Mouse (Mus musculus) cerebellum, adult 11 months (tissue): Measurements from ENCODE around the gene Fam129b.
A peak's percentile ranks its signal among the peaks of the same experiment; 100 is the strongest.

ENCODE experiments used
- DNase-seq: peaks from one replicate; pipeline ENCODE4 v3.0.0; 2022

The Fam129b gene

DNA sequence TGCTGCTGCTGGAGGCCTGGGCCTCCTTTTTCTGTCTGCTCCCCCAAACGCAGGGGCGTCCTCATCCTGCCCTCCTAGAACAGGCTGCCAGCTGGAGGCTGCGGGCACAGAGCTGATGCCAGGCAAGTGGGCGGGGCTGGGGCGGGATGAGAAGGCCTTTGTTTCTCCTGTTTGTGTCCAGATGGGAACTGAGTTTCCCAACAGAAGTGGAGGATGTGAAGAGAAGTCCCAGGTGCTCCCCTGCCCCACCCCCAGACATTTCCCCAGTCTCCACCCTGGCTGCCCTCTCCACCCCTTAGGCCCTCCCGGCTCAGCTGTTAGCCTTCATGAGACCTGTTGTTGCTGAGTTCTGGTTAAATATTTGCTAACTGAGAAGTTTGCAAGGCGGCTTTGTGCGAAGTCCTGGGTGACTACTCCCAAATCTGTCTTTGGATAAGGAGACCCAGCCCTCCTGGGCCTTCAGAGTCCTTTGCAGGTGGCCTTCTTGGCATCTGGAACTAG lies 19.7 kb downstream of the Fam129b start:
- DNase-seq = no peak

DNA sequence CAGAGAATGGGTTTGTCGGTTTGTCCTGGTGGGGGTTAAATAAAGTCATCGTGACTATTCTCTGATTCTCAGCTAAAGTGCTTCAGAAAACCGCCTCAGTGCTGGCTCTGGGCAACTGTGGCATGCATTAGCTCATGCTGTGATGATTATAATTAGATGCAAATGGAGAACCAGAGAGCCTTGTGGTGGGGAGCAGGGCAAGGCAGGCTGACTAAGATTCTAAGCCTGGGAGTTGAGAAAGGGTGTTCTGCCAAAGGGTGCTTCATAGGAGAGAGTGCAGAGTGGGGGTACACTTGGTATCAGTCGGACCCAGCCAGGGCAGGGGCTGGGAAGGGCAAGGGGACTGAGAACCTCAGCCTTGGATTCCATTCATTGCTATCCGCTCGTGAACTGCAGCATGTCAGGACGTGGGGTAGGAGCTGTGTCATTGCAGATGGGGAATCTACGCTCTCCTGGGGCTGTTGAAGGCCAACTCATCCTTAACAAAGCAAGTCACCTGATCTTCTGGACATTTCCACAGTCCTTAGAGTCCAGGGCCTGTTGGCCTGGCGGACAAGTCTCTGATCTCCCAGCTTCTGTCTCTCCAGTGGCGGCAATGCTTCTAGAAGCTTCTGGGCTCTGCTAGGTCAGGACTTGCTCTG lies 20.7 kb downstream of the Fam129b start:
- DNase-seq = no peak

DNA sequence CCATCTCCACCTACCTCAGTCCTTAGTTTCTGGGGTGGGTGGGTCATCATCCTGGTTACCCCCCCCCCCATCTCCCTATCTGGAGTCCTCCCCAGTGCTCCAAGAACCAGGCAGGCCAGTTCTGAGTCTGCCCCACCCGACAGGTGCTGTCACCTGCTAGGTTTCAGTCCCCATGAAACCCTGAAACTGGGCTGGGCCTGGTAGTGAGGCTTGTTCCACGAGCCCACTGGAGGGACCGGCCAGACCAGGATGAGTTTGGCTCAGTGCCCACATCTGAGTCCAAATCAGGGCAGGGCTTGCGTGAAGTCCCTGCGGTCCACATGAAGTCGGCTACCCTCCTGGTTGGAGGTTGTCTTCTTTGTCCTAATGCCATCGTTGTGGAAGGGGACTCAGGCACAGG lies 23.1 kb downstream of the Fam129b start:
- DNase-seq = no peak

DNA sequence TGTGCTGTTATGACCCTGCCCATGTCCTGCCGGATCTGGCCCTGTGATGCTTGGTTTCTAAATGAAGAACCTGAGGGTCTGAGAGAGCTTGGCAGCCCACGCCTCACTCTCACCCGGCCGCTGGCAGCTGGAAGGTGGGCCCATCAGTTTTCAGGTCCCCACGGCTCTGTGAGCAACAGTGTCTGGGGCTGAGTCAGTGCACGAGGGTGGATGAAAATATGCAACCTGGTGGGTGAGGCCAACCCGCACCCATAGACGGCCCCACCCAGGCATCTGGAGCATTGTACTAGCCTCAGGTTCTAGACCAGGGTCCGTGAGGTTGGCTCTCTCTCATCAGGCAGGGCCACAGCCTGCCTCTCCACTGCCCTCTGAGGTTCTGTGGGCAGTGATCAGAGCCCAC lies 26.2 kb downstream of the Fam129b start:
- DNase-seq = no peak

DNA sequence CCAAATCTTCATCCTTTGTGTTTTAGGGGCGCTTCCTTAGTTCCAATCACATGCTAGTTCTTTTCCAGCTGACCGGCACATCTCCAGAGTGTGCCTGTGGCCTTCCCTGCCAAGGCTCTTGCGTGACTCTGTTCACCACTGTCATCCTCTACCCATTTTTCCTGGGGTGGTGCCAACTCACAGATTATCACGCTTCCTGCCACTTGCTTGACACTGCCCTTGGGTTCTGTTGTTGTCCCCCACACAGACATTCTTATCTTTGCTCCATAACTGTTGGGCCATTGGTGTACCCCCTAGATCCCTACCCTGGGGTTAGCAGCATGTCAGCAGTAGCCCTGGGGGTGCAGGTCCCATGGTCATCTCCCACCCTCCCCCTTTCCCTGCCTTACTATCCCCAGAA lies 27.6 kb downstream of the Fam129b start:
- DNase-seq = no peak

DNA sequence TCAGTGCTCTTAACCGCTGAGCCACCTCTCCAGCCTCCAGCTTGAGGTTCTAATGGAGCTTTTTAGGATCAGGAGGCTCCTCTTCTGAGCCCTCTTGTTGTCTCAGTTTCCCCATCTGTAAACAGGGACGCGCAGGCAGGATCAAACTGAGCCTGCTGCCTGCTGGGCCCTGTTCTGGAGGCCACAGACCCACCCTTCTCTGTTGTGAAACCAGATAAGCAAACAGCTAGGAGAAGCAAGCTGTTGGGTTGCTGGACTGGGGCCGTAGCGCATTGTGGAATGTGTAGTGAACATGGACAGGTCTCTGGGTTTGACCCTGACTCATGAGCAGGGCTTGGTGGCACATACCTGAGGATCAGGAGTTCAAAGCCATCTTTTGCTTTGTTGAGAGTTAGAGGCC lies 28.7 kb downstream of the Fam129b start:
- DNase-seq = no peak

DNA sequence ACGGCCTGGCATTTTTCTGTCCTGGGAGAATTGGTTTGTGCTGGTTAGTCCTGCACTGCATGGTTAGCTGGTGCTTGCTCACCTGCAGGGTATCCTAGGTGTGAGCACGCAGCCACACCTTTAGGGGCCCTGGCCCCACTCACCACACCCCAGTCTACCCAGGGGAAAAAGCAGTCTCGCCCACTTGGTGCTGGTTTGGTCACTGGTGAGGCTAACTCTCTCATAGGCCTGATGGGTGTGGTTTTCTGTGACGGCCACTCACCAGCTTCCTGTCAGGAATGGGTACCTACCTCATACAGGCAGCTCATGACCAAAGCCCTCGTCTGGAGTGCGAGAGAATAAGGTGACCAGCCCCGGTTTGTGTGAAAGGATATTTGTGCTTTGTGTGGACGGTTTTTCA lies 29.4 kb downstream of the Fam129b start:
- no peak for DNase-seq

DNA sequence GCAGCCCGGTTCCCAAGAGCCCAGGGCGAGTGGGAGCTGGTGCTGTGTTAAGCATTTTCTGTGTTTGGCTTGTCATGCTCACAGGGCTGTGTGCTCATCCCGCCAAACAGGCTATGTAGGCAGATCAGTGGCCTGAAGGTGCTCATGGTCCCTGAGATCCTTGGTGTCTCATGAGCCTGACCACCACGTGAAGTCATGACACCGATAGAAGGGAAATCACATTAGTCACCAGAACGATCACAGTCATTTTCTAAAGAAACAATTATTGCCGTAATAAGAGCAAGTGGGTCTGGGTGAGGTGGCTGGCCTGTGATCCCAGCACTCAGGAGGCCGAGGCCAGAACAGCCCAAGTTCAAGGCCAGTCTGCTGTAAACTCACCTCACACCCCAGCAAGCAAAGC lies 31.5 kb downstream of the Fam129b start:
- no peak for DNase-seq

DNA sequence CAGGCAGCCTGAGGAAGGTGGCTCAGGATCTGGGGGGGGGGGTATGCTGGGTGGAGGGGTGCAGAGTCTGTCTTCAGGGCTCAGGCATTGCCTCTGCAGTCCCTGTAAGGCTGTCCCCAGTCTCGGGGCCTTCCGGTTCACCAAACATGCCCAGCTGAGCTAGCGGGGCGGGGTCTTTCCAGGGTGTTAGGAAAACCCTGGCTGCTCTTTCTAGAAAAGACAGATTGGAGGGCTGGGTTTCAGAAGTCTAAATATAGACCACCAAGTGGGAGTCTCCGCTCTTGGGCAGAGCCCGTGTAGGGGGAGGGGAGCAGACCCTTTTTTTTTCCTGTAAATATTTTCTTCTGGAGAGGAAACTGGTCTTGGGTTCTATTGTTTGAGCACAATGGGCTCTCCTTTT lies 32.4 kb downstream of the Fam129b start:
- no peak for DNase-seq

DNA sequence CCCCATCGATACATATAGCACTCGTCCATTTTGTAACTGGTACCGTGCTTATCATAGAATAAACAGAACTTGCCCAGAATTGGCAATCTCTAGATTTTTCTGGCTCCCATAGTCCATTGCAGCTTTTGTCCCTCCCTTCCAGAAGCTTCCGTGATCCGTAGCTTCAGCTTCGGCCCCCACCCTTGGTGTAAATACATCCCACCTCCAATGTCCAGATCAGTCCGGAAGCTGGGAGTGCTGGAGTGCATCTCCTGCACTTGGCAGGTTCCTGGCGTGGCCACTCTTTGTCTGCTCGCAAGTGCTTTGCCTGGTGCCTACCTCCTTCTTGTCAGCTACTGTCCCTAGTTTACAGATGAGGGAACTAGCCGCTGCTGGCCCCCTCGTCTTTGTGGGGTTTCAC lies 32.9 kb downstream of the Fam129b start:
- DNase-seq = no peak

DNA sequence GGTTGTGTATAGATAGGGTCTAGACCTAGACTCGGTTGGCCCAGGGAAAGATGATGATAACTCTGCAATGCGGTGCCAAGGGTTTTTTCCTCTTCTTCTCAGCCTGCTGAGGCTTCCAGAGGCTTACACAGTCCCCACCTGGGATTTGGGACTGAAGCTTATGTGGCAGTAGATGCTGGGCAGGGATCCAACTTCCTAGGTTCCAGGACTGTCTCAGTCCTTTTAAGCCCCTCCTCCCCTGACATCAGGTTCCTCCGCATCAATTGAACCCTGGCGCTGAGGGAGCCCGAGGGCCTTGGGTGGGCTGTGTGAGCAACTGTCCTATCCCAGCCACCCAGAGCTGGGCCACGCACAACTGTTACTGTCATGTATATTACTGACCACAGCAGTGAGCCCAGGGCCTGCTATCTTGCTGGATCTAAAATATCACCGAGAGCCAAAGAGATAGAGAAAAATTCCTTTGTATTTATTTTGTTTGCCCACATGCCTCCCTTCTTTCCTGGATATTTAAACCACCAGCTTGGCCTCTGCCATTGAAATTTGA lies 35.8 kb downstream of the Fam129b start:
- no peak for DNase-seq

DNA sequence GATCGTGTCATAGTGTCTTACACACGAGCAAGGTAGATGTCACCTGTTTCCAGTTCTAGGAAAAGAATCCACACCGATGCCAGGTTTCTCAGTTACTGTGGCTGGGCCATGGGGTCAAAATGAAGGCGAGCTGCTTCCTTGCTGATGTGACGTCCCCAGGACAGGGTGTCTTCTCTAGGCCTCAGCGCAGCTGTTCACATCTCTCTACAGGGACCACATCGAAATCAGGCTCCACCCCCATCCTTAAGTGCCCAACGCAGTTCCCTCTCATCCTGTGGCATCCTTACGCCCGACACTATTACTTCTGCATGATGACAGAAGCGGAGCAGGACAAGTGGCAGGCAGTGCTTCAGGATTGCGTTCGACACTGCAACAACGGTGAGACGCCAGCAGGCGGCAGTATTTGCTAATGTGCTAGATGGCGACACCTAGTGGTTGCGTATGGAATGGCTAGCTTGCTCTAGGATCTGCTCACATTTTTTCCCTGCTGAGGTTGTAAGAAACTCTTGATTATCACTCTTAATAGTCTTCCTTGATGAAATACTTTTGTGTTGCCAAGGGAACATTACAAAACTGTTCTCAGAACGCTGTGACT lies 36.4 kb downstream of the Fam129b start:
- peak; percentile 78 for DNase-seq

DNA sequence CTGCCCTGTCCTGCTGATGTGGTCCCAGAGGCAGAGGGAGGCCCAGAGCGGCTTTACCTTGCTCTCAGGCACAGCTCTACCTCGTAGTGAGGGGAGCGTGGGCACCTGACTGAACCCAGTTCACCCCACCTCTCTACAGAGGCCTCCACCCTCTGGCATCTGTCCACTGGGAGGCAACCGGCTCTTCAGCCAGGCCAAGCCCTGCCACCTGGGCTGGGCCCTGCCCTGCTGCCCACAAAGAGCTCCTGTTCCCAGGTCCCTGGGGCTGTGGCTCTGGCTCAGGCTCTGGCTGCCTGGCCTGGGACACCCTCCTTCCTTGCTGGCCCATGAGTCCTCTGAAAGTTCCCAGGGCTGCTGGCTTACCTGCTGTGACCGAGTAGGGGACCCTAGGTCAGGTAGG lies 38.4 kb downstream of the Fam129b start:
- no peak for DNase-seq

DNA sequence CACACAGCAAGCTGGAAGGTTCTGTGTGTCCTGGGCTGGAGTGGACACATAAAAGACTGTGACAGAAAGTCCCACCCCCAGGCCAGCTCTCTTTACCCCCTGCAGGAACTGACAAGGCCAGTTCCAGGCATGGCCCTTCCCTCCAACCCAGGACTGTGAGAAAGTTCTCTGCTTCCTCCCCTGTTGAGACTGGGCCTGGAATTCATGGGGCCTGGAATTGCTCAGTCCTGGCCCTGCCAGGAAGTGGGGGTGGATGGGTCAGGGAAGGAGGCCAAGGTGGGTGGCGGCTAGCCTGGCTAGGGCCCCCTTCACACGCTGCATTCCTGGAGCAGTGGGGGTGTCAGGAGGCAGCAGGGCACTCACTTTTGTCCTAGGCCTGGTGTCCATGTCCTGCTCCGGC lies 39.0 kb downstream of the Fam129b start:
- no peak for DNase-seq

DNA sequence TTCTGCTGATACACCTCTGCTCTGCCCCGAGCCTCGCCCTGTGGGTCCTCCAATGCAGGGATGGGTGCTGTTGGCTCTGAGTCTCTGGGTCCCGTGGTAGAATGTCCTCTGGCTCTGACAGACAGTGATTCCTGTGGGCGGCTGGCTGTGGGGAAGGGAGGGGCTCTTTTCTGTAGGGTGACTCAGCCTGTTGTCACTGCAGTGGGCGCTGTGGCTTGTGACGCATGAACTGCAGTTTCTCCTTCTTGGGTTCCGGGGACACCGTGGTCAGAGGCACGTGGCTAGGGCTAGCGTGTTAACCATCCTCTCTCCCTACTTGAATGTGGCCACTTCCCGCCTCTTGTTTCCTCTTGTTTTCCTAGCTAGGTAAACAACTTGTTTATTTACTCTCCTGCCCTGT lies 41.6 kb downstream of the Fam129b start:
- DNase-seq = no peak

DNA sequence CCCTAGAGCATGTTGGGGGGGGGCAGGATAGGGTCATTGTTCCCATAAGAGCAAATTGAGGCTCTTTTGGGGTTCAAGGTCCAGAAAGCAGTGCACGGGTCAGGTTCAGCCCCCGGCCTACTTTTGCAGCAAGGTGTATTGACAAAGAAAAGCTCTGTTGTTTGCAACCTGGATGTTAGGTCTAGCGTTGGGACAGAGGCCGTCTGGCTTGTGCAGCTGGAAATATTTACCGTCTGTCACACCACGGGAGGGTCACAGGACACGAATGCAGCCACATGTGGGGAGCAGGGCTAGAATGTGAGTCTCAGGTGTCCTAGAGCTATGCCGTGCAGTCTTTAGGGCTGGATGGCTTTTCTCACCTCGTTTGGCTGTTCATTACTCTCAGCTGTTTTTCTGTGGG lies 42.5 kb downstream of the Fam129b start:
- no peak for DNase-seq

DNA sequence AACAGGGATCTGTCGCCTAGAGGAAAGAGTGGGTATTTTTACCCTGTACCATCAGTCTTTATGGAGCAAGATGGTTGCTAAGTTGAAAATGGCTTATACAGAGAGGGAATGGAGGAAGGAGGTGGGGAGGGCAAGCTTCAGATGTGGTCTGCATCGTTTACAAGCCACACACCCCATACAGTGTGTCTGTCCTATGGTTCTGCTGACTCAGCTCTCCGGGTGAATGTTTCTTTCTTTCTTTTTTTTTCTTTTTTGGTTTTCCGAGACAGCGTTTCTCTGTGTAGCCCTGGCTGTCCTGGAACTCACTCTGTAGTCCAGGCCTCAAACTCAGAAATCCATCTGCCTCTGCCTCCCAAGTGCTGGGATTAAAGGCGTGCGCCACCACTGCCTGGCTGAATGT lies 45.3 kb downstream of the Fam129b start:
- no peak for DNase-seq

DNA sequence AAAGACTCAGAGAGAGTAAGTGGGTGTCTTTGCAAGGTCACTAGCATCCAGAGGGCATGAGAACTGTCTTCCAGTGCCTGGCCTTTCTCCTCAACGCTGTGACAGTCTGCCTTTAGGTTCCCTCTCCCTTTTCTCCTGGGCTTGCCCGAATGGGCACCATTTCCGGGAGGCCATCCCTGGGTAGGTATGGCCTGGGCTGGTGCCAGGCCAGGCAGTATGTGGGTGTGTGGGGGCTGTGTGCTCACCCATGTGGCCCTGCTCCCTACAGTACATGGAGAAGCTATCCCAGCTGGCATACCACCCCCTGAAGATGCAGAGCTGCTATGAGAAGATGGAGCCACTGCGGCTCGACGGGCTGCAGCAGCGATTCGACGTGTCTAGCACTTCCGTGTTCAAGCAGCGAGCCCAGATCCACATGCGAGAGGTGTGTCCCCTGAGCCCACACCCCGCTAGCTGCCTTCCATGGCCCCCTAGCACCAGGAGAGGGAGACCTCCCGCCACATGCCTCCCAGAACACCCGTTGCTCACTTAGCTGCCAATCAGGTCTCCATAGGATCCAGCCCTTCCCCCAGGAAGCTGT lies 46.0 kb downstream of the Fam129b start:
- no peak for DNase-seq

DNA sequence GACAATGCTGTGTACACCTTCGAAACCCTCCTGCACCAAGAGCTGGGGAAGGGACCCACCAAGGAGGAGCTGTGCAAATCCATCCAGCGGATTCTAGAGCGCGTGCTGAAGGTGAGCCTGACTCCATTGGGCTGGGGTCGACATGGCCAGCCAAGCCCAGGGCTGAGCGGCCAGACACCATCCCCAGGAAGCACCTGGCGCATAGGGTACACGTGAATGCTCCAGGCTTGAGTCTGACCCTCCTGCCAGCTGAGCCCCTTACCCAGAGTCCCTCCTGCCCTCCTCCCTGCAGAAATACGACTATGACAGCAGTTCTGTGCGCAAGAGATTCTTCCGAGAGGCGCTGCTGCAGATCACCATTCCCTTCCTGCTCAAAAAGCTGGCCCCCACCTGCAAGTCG lies 46.6 kb downstream of the Fam129b start:
- DNase-seq = no peak

DNA sequence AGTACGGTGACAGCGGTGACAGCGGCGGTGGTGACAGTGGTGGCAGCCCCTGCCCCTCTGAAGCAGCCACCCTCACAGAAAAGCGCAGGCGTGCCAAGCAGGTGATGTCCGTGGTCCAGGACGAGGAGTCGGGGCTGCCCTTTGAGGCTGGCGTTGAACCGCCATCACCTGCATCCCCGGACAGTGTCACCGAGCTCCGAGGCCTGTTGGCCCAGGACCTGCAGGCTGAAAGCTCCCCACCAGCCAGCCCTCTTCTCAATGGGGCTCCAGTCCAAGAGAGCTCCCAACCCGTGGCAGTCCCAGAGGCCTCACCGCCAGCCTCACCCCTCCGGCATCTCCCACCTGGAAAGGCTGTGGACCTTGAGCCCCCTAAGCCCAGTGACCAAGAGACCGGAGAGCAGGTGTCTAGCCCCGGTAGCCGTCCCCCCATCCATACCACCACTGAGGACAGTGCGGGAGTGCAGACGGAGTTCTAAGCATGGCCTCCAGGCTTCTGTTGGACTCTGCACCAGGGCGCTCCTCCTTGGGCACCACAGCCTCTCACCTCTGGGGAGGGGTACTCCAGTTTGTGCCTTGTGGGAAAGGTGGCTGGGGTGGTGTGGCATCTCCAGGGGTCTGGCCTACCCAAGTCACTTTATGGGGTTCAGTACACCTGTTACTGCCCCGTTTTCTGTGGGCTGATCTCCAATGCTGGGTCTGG lies 47.8 kb downstream of the Fam129b start:
- no peak for DNase-seq

DNA sequence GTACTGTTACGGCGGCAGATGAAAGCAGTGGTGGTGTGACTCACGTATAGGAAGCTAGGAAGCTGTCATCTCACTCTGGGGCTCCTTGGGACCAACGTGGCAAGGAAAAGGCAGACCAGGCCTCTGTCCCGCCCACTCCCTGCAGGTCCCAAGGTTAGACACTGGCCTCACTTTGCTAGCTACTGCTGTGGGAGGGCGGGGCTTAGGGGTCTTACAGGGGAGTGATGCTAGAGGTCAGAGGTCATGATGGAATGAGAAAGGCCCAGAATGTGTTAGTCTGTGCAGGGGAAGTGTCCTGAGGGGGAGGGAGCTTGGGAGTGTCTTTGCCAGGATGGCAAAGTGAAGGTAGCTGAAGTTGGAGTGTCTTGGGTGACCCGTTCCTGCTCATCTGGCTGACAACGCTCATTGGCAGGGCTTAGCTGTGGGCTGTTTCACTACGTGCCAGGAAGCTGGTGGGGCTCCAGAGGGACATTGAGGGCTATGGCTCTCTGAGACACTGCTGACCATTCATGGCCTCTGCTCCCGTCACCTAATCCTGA lies 48.5 kb downstream of the Fam129b start:
- DNase-seq = no peak

DNA sequence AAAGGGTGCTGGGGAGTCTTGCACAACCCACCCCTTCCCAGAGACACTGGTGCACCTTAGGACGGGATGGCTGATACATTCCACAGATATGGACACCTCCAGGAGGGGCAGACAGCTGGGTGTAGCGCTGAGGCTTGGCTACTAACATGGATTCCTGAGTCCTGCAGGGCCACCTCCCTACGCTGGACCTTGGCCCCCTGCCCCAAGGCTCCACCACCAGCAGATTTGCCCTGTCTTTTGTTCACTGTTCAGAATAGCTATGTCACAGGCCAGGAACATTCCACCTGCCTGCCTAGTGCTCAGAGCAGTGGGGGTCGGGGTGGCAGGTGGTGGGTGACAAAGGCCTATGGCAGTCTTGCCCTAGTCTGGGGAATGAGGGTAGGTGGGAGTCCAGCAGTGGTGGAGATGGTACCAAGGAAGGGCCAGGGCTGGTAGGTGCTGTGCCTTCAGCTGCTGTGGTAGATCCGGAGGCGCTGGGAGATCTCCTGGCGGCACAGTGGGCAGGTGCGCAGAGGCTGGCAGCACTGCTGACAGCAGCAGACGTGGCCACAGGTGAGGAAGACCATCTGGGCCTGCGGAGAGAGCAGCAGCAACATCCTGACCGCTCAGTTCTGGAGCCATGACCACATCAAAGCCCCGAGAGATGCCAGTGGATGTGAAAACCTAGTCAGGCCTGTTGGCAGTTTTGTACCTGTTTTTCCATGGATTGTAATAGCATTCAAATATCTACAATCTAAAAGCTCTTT lies 50.6 kb downstream of the Fam129b start:
- DNase-seq = peak; percentile 29
